Mouse (Mus musculus): Measurements from ENCODE around the gene Slc16a7. TPM values are rescaled to one million over a fixed set of nuclear protein-coding genes. Genes with fewer than 3 reads are reported as not detected.

Gene Slc16a7
- polyA plus RNA-seq, 1 experiment from 2014 or later = 10.5 TPM

DNA sequence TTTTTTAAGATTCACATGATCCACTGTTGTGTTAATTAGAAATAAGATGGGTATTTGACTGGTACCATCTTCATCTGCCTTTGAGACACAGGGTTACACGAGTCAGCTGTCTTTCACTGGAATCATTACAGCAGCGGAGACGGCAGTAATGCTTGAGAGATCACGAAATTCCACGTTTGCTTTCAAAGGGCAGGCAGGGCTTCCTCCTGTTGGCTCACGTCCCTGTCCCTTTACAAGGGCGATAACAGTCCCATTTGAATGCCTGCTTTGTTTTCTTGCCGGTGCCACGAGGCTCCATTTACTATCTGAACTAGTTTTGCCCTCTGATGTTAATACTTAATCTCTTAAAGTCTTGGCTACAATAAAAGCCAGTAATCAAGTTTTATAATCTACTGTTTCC lies 123.4 kb downstream of the Slc16a7 start:
- H3K9ac ChIP-seq = no peak overlapping the region
- no peaks in the 10 kb centered on the region for H3K4me1 ChIP-seq (replicated peaks)
- no peaks in the 10 kb centered on the region for H3K9me3 ChIP-seq
- no peak for ATAC-seq (ENCODE audit: low FRiP score, low read depth)
- no peak overlapping the region for H3K4me3 ChIP-seq
- no peak overlapping the region for H3K4me2 ChIP-seq
- H3K27ac ChIP-seq (replicated peaks) = no peak overlapping the region
- H3K27me3 ChIP-seq = no peaks in the 10 kb centered on the region
- H3K36me3 ChIP-seq = no peaks in the 10 kb centered on the region
- WGBS = 40% methylated on average over 9 of the region's 9 CpGs

DNA sequence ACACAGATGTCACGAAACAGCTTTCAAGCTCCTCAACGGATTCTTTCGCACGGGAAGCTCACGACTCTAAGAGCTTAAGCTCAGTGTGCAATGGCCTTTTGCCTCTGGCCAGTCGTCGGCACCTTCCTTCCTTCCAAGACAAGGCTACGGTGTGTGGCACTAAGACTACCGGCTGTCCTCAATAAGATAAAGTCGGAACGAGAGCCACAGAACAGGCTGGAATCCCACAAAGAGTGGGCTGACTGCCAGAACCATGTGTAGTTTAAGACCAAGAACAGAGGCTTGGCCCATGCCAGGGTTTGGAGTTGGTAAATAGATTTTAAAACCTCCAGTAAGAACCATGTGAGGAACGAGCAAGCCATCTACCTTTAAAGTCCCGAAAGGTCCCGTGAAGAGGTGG lies 123.8 kb downstream of the Slc16a7 start:
- H3K36me3 ChIP-seq = no peaks in the 10 kb centered on the region
- WGBS = 82% methylated on average over 14 of the region's 14 CpGs
- H3K27me3 ChIP-seq = no peaks in the 10 kb centered on the region
- no peak overlapping the region for H3K9ac ChIP-seq
- no peak for ATAC-seq (ENCODE audit: low FRiP score, low read depth)
- no peak overlapping the region for H3K4me3 ChIP-seq
- no peaks in the 10 kb centered on the region for H3K4me1 ChIP-seq (replicated peaks)
- H3K4me2 ChIP-seq = no peak overlapping the region
- no peaks in the 10 kb centered on the region for H3K9me3 ChIP-seq
- no peak overlapping the region for H3K27ac ChIP-seq (replicated peaks)

DNA sequence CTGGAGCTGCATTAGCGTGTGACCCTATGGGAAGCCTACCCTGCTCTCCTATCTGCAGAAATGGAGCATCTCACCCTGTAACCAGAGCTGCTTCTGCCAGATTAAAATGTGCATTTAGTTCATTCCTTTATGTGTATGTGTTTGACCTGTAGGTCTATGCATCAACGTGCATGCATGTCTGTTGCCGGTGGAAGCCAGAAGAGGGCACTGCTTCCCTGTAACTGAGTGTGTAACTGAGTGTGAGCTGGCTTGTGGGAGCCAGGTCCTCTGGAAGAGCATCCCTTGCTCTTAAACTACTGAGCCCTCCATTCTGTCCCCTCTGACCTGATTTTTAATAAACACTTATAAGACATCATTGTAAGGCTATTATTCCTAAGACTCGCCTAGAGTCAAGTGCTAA lies 124.3 kb downstream of the Slc16a7 start:
- ATAC-seq (ENCODE audit: low FRiP score, low read depth) = no peak
- no peaks in the 10 kb centered on the region for H3K27me3 ChIP-seq

DNA sequence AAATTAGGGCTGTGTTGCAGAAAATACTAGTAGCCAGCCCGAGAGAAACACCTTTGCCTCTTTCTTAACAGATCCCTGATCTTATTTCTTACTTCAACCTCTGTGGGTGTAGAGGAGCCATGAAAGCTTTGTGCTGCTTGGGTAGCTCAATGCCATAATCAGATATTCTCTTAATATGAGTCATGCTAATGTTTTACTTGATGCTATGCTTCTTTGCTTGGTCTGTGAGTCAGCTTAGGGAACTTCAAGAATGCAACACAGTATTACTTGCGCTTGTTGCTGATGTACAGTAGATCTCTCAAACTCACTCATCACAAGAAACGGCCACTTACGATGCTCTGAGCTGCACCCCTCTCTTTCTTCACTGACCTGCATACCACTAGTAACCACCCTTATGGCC lies 133.4 kb downstream of the Slc16a7 start:
- ATAC-seq (ENCODE audit: low FRiP score, low read depth) = no peak
- WGBS = 94% methylated on average over 4 of the region's 4 CpGs
- H3K27me3 ChIP-seq = no peaks in the 10 kb centered on the region

More for the DNA sequence above, 124.3 kb downstream of the Slc16a7 start:
- Histone ChIP-seq H3K27ac (replicated peaks) (no peak overlapping the region), H3K4me1 (replicated peaks) (no peaks in the 10 kb centered on the region), H3K36me3 (no peaks in the 10 kb centered on the region), H3K9me3 (no peaks in the 10 kb centered on the region), H3K9ac (no peak overlapping the region), H3K4me2 (no peak overlapping the region), H3K4me3 (no peak overlapping the region)
- WGBS = 64% methylated on average over 4 of the region's 4 CpGs

DNA sequence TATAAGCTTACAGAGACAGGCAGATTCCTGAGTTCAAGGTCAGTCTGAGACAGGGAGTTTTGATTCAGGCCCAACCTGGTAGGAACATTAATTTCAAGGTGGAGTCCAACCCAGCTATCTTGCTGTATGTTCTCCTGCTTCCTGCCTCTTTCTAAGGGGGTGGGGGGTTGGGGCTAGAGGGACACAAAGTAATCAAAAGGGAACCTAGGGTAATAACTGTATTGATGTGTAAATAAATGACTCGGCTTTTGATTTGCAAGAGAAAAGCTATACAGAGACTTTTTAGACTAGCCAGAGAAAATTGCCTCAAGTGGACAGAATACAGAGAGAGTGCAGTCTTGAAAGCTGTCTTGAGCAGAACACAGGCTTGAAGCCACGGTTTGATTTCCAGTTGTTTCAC lies 174.7 kb downstream of the Slc16a7 start:
- Histone ChIP-seq H3K4me1 (replicated peaks) (no peaks in the 10 kb centered on the region), H3K9me3 (no peaks in the 10 kb centered on the region), H3K4me3 (no peak overlapping the region), H3K36me3 (no peaks in the 10 kb centered on the region), H3K27me3 (no peaks in the 10 kb centered on the region), H3K9ac (no peak overlapping the region), H3K4me2 (no peak overlapping the region), H3K27ac (replicated peaks) (no peak overlapping the region)
- WGBS = 43% methylated on average over 2 of the region's 2 CpGs
- no peak for ATAC-seq (ENCODE audit: low FRiP score, low read depth)

More for the DNA sequence above, 133.4 kb downstream of the Slc16a7 start:
- no peaks in the 10 kb centered on the region for H3K36me3 ChIP-seq
- H3K4me3 ChIP-seq = no peak overlapping the region
- H3K9me3 ChIP-seq = no peaks in the 10 kb centered on the region
- H3K4me2 ChIP-seq = no peak overlapping the region
- H3K9ac ChIP-seq = no peak overlapping the region
- H3K4me1 ChIP-seq (replicated peaks) = no peaks in the 10 kb centered on the region
- no peak overlapping the region for H3K27ac ChIP-seq (replicated peaks)

DNA sequence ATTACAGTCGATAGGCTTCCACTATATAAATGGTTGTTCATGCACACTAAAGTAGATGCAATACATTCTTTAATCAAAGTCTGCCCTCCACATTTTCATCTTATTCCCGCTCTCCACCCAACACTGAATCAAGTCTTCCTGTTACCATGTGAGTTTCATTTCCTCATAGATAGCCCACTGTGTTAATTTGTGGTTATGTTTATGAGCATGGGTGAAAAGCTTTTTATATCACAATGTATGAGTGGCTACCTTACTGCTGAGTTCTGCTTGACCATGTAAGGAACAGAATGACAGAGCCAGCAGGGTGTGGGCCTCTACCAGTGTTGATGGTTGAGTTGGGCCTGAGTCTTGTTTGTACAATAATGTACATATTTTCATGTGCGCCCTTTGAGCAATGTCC lies 175.5 kb downstream of the Slc16a7 start:
- H3K4me2 ChIP-seq = no peak overlapping the region
- 87% methylated on average over 3 of the region's 3 CpGs for WGBS
- no peaks in the 10 kb centered on the region for H3K4me1 ChIP-seq (replicated peaks)
- no peak overlapping the region for H3K27ac ChIP-seq (replicated peaks)
- no peak overlapping the region for H3K4me3 ChIP-seq
- no peak overlapping the region for H3K9ac ChIP-seq
- no peak for ATAC-seq (ENCODE audit: low FRiP score, low read depth)
- no peaks in the 10 kb centered on the region for H3K9me3 ChIP-seq
- H3K36me3 ChIP-seq = no peaks in the 10 kb centered on the region
- no peaks in the 10 kb centered on the region for H3K27me3 ChIP-seq

DNA sequence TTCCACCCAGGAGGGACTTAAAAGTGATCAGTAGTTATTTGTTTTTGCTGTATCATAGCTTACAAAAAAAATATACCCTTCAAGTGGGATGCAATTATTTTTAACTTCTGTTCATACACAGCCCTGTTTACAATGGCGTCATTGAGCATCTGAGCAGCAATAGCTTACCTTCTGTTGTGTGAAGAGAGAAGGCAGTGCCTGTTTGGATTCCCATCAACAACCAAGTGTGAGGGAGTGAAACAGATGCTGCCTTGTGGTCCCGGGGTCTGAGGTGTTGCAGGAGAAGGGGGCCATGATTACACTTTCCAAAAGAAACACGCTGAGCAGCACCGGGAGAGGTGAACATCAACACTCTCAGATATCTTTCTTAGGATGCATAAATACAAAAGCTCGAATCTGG lies 201.7 kb downstream of the Slc16a7 start:
- Histone ChIP-seq H3K4me2 (no peak overlapping the region), H3K4me3 (no peak overlapping the region), H3K27me3 (no peaks in the 10 kb centered on the region), H3K9ac (no peak overlapping the region), H3K9me3 (no peaks in the 10 kb centered on the region), H3K27ac (replicated peaks) (no peak overlapping the region), H3K36me3 (no peaks in the 10 kb centered on the region), H3K4me1 (replicated peaks) (no peaks in the 10 kb centered on the region)
- 79% methylated on average over 5 of the region's 5 CpGs for WGBS
- ATAC-seq (ENCODE audit: low FRiP score, low read depth) = no peak

DNA sequence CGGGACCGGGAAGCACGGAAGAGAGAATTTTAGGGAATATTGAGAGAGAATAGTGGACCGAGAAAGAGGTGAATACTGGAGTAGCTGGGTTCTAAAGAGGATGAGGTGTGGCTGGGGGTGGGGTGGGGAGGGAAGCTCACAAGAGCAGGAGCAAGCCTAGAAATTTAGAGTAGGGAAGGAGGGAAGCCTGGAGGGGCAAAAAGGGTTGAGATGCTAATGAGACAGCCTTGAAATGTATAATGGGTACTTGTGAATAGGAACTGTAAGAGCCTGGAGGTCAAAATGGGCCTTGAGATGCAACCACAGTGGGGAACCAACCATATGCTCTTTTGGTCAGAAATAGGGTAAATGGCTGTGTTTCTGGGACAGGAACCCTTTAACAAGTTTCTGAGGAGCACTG lies 203.9 kb downstream of the Slc16a7 start:
- no peaks in the 10 kb centered on the region for H3K4me1 ChIP-seq (replicated peaks)
- no peak overlapping the region for H3K4me3 ChIP-seq
- no peaks in the 10 kb centered on the region for H3K9me3 ChIP-seq
- H3K27ac ChIP-seq (replicated peaks) = no peak overlapping the region
- no peak for ATAC-seq (ENCODE audit: low FRiP score, low read depth)
- WGBS = 91% methylated on average over 4 of the region's 4 CpGs
- no peak overlapping the region for H3K4me2 ChIP-seq
- no peaks in the 10 kb centered on the region for H3K36me3 ChIP-seq
- H3K9ac ChIP-seq = no peak overlapping the region
- H3K27me3 ChIP-seq = no peaks in the 10 kb centered on the region

DNA sequence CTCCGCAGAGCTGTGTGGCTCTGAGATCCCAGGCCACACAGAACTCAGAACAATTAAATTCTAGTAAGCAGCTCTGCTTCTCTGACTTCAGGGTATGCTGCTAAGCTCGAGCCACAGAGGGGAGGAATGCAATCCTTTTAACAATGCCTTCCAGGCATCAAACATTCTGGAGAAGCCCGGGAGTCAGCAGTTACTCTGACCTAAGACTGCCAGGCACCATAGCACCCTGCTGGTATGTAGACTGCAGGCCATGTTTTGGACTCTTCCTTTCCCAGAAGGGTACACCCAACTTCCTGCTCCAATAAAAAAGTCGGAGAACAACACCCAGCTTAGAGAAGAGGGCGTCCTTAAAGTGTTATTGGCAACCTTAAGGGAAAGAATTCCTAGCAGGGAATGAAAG lies 205.1 kb downstream of the Slc16a7 start:
- H3K4me1 ChIP-seq (replicated peaks) = no peaks in the 10 kb centered on the region
- no peaks in the 10 kb centered on the region for H3K36me3 ChIP-seq
- H3K4me2 ChIP-seq = no peak overlapping the region
- no peak overlapping the region for H3K4me3 ChIP-seq
- no peak overlapping the region for H3K9ac ChIP-seq
- no peak for ATAC-seq (ENCODE audit: low FRiP score, low read depth)
- 38% methylated on average over 5 of the region's 5 CpGs for WGBS
- H3K27me3 ChIP-seq = no peaks in the 10 kb centered on the region
- no peaks in the 10 kb centered on the region for H3K9me3 ChIP-seq
- no peak overlapping the region for H3K27ac ChIP-seq (replicated peaks)

DNA sequence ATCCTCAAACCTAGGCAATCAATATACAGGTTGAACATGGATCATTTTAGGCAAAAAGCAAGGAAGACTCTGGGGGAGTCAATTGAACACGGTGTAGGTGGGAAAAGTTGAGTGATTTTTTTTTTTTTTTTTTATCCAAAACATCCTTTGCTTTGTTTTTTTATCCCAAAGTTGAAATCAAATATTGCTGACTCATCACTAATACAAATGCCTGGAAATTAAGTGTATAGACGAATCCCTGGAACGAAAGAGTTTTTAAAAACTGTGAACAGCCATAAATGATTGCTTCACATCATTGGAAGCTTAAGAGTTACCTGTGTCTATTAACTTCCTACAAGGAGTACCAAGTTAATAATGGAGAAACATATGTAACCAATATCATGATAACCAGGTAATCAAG lies 206.7 kb downstream of the Slc16a7 start:
- Histone ChIP-seq H3K27me3 (no peaks in the 10 kb centered on the region), H3K27ac (replicated peaks) (no peak overlapping the region), H3K9ac (no peak overlapping the region), H3K4me1 (replicated peaks) (no peaks in the 10 kb centered on the region), H3K4me3 (no peak overlapping the region), H3K36me3 (no peaks in the 10 kb centered on the region), H3K9me3 (no peaks in the 10 kb centered on the region), H3K4me2 (no peak overlapping the region)
- 89% methylated on average over 3 of the region's 3 CpGs for WGBS
- ATAC-seq (ENCODE audit: low FRiP score, low read depth) = no peak

DNA sequence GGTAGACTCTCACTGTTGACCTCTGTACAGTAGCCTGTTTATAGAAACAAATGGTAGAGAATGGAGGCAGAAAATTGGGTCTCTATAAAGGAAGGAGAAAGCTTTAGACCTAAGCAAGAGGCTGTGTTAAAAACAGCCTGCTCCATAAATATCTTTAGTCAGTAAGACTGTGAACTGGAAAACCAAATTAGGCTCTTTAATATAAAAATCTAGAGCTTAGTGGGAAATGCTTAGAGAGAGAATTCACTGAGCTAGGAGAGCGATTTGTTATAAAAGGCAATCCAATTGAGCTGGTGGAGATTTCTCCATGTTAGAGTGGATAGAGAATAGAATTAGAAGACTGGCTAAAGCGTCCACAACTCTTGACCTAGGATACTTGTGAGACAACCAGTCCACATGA lies 211.5 kb downstream of the Slc16a7 start:
- no peaks in the 10 kb centered on the region for H3K9me3 ChIP-seq
- H3K27ac ChIP-seq (replicated peaks) = no peak overlapping the region
- no peak overlapping the region for H3K9ac ChIP-seq
- no peak overlapping the region for H3K4me3 ChIP-seq
- H3K36me3 ChIP-seq = no peaks in the 10 kb centered on the region
- no peaks in the 10 kb centered on the region for H3K4me1 ChIP-seq (replicated peaks)
- no peak for ATAC-seq (ENCODE audit: low FRiP score, low read depth)
- no peaks in the 10 kb centered on the region for H3K27me3 ChIP-seq
- H3K4me2 ChIP-seq = no peak overlapping the region
- 78% methylated on average over 2 of the region's 2 CpGs for WGBS

DNA sequence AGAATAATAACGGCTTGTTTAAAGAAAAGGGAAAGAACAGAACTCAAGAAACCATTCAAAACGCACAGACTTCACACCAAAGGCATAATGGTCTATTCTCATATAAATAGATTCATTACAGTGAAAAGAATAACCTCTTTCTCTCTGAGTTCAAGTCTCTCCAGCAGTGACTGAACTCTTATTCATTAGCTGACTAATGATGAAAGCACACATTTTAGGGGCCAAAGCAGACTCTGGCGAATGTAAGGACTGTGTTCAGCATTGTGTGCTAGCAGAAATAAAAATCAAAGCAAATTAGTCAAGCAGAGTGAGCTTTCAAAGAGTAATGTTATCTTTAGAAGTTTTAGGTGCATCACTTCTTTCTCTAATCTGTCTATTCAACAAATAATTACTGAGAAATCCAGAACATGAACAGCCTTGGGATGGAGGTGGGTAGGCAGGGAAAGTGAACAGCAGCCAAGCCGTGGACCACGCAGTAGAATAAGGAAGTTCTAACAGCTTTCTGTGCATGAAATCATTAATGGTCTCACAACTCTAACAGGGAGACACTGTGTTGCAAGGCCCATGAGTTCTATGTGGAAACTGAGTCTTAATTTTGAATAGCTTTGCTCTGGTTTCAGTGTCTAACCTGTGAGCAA lies 214.1 kb downstream of the Slc16a7 start:
- no peak for ATAC-seq (ENCODE audit: low FRiP score, low read depth)
- no peaks in the 10 kb centered on the region for H3K9me3 ChIP-seq
- H3K27ac ChIP-seq (replicated peaks) = no peak overlapping the region
- H3K4me1 ChIP-seq (replicated peaks) = no peaks in the 10 kb centered on the region
- no peak overlapping the region for H3K4me3 ChIP-seq
- no peaks in the 10 kb centered on the region for H3K27me3 ChIP-seq
- H3K4me2 ChIP-seq = no peak overlapping the region
- H3K9ac ChIP-seq = no peak overlapping the region
- no peaks in the 10 kb centered on the region for H3K36me3 ChIP-seq
- 38% methylated on average over 5 of the region's 5 CpGs for WGBS

DNA sequence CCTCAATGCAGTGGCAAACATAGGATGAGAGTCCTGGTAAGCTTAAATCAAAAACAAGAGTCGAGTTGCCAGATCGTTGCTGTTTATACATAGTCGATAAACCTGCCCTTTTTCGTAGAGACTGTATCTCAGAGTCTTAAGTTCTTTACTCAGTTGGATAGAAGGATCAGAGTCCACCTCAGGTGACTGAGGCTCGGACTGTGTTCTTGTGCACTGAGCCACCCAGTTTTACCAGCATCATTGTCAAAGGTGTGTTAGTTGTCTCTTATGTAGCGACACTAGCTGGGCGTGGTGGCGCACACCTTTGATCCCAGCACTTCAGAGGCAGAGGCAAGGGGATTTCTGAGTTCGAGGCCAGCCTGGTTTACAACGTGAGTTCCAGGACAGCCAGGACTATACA lies 217.6 kb downstream of the Slc16a7 start:
- Histone ChIP-seq H3K4me1 (replicated peaks) (no peaks in the 10 kb centered on the region), H3K4me3 (no peak overlapping the region), H3K9me3 (no peaks in the 10 kb centered on the region), H3K27ac (replicated peaks) (no peak overlapping the region), H3K36me3 (no peaks in the 10 kb centered on the region), H3K27me3 (no peaks in the 10 kb centered on the region), H3K4me2 (no peak overlapping the region), H3K9ac (no peak overlapping the region)
- no peak for ATAC-seq (ENCODE audit: low FRiP score, low read depth)
- 91% methylated on average over 10 of the region's 10 CpGs for WGBS

Data from hindbrain, embryonic 15.5 days (tissue).